Comparison of ENCODE assay signal across 9 mouse cellular contexts in genomic region chr5:143696323-143696722, GRCm38 (mm10). TPM values are rescaled to one million over a fixed set of nuclear protein-coding genes. Genes with fewer than 3 reads are reported as not detected.
DNase-seq lines count a peak whose midpoint lies in the region; ATAC-seq and TF ChIP-seq lines count a peak whose summit lies in the region.
"Had no signal": no experiment of that assay in that cellular context is flagged by ENCODE, and none has a peak within 500 bp of the region (broad histone marks: within the 10 kb centered on the region; RNA-seq: fewer than 3 reads in every experiment).

No protein-coding gene starts in this region.

- H3K27ac ChIP-seq in left cerebral cortex, adult 2 months, result no peak overlapping the region
- no peak overlapping the region for H3K27ac ChIP-seq in MEL (ENCODE audit: control insufficient read depth, low read depth, low read length)
- H3K27ac ChIP-seq in intestine, embryonic 15.5 days, result no peak overlapping the region
- H3K27ac ChIP-seq in heart, embryonic 10.5 days, result no peak overlapping the region

- peaks cover 0 to 3% of the 10 kb centered on the region in 2 experiments; a peak in 2 of 4 replicates for H3K36me3 ChIP-seq in MEL (ENCODE audit: control insufficient read depth in 1 of 2, insufficient read depth in 2 of 2, low read length in 2 of 2)
- H3K36me3 ChIP-seq in intestine, embryonic 15.5 days, result peaks cover 27% of the 10 kb centered on the region
- peaks cover 67% of the 10 kb centered on the region for H3K36me3 ChIP-seq in heart, embryonic 10.5 days

- TF ChIP-seq EP300 in MEL (IDR thresholded peaks at IDR 0.05; ENCODE audit: low read depth in 1 of 2, low read length in 2 of 2), result no peak

- TF ChIP-seq CTCF in left cerebral cortex, adult 2 months (IDR thresholded peaks at IDR 0.05), result peak; percentile 48
- peak in 2 of 3 experiments; percentile 9 to 48; a peak in 3 of 6 replicates for TF ChIP-seq CTCF in MEL (IDR thresholded peaks at IDR 0.05 in 2 of 3, conservative IDR thresholded peaks at IDR 0.05 in 1 of 3; ENCODE audit: control insufficient read depth in 1 of 3, insufficient read depth in 1 of 3, low read depth in 2 of 3, low read length in 3 of 3, poor library complexity in 1 of 3, severe bottlenecking in 1 of 3)

- peak; percentile 19 for TF ChIP-seq RAD21 in MEL (IDR thresholded peaks at IDR 0.05; ENCODE audit: low read depth, low read length)

- no peak overlapping the region for H3K4me2 ChIP-seq in intestine, embryonic 15.5 days (replicated peaks)

- no peaks in the 10 kb centered on the region for H3K9me3 ChIP-seq in MEL (replicated peaks; ENCODE audit: insufficient read depth, low read length)
- H3K9me3 ChIP-seq in intestine, embryonic 15.5 days, result no peaks in the 10 kb centered on the region
- no peaks in the 10 kb centered on the region for H3K9me3 ChIP-seq in heart, embryonic 10.5 days

- no peak overlapping the region for H3K9ac ChIP-seq in MEL (ENCODE audit: control insufficient read depth, low read depth, low read length, poor library complexity, severe bottlenecking)
- no peak overlapping the region for H3K9ac ChIP-seq in intestine, embryonic 15.5 days

- no peaks in the 10 kb centered on the region for H3K79me2 ChIP-seq in MEL (ENCODE audit: control insufficient read depth, insufficient read depth, low read length, poor library complexity)

- 56% methylated on average over 3 of the region's 3 CpGs for WGBS in intestine, embryonic 15.5 days
- 64% methylated on average over 3 of the region's 3 CpGs for WGBS in heart, embryonic 10.5 days

- H3K4me3 ChIP-seq in left cerebral cortex, adult 2 months, result no peak overlapping the region
- H3K4me3 ChIP-seq in MEL (ENCODE audit: control insufficient read depth in 1 of 2, insufficient read depth in 1 of 2, low read depth in 2 of 2, low read length in 2 of 2), result no peak overlapping the region
- no peak overlapping the region for H3K4me3 ChIP-seq in intestine, embryonic 15.5 days (replicated peaks)
- no peak overlapping the region for H3K4me3 ChIP-seq in heart, embryonic 10.5 days

- H3K27me3 ChIP-seq in MEL (ENCODE audit: control insufficient read depth in 1 of 2, insufficient read depth in 2 of 2, low read length in 2 of 2), result no peaks in the 10 kb centered on the region
- H3K27me3 ChIP-seq in intestine, embryonic 15.5 days (replicated peaks), result no peaks in the 10 kb centered on the region
- H3K27me3 ChIP-seq in heart, embryonic 10.5 days (ENCODE audit: insufficient read depth, poor library complexity, severe bottlenecking), result no peaks in the 10 kb centered on the region

- intact Hi-C loops in left cerebral cortex, adult 2 months (cut with DNase I), result loop anchor here (10.0 kb wide), 1 partner anchor 732 kb away; the partner anchor contains the start of gene Fscn1

- no peak for TF ChIP-seq POLR2A in MEL (IDR thresholded peaks at IDR 0.05; ENCODE audit: control insufficient read depth in 1 of 2, insufficient read depth in 1 of 2, low read depth in 1 of 2, low read length in 2 of 2, poor library complexity in 1 of 2)

- DNase-seq in left cerebral cortex, adult 2 months (ENCODE audit: extremely low spot score in 1 of 2, low spot score in 2 of 2), result no peak
- DNase-seq in left cerebral cortex, adult 11 months (ENCODE audit: low spot score), result no peak
- DNase-seq in MEL (ENCODE audit: low read depth, low spot score), result peak; percentile 51
- DNase-seq in mesoderm, embryonic 11.5 days (ENCODE audit: low read depth, low spot score), result peak; percentile 33
- DNase-seq in layer of hippocampus, adult 18-20 months (ENCODE audit: low spot score in 2 of 2), result no peak
- DNase-seq in heart, embryonic 10.5 days (ENCODE audit: low spot score), result no peak
- no peak for DNase-seq in adrenal gland, adult 2 months
- DNase-seq: gastrocnemius, postnatal 10 days had no signal

- peaks cover 3 to 8% of the 10 kb centered on the region in 2 experiments; a peak in 2 of 4 replicates for H3K4me1 ChIP-seq in MEL (ENCODE audit: control insufficient read depth in 1 of 2, insufficient read depth in 2 of 2, low read length in 2 of 2)
- no peaks in the 10 kb centered on the region for H3K4me1 ChIP-seq in intestine, embryonic 15.5 days (replicated peaks)
- H3K4me1 ChIP-seq in heart, embryonic 10.5 days, result peaks cover 3% of the 10 kb centered on the region; the same call in 1 of the 2 replicates

- ATAC-seq in intestine, embryonic 15.5 days, result peak; percentile 61; the same call in 1 of the 2 replicates

TF ChIP-seq in MEL, 35 proteins besides CTCF, POLR2A, EP300 and RAD21:
- peak; percentile 59 for TF ChIP-seq SMC3 (IDR thresholded peaks at IDR 0.05; ENCODE audit: low read depth, low read length)
- TF ChIP-seq KAT2A (conservative IDR thresholded peaks at IDR 0.05; ENCODE audit: low read depth, low read length), result no peak

RNA-seq across cellular contexts. Expression of gene Usp42, which starts 35.8 kb away (rescaled TPM):
- 10 to 100 TPM; 25.2 to 25.4 TPM for total RNA-seq in left cerebral cortex, adult 2 months (2021)
- 7.8 and 8.1 TPM in 2 replicates for total RNA-seq in MEL (2012; rRNA removed)
- 10 to 100 TPM in 1 of 2 experiments, not detected in 1; 18.6 TPM for polyA plus RNA-seq in MEL (2012; ENCODE audit: insufficient read depth in 1 of 2, insufficient read length in 2 of 2, low read depth in 1 of 2, low replicate concordance in 2 of 2, missing spikeins in 1 of 2)
- polyA plus RNA-seq in intestine, embryonic 15.5 days (2015; fragmentation: Nextera tagmentation; extraction: Ambion mirVana), result 14.8 and 15.4 TPM in 2 replicates
- total RNA-seq in layer of hippocampus, adult 18-20 months (2021), result 10 to 100 TPM; 20.7 to 21.3 TPM
- polyA plus RNA-seq in heart, embryonic 10.5 days (2016; fragmentation: Nextera tagmentation; extraction: Ambion mirVana), result 15.7 and 15.9 TPM in 2 replicates
- 10 to 100 TPM; 13.1 to 14.6 TPM for total RNA-seq in adrenal gland, adult 2 months (2021)
- polyA plus RNA-seq in adrenal gland, adult 2 months (2012; rRNA removed), result 6.2 and 6.8 TPM in 2 replicates

Comparison
In these comparisons a context has a peak if more than half of its experiments do, and no peak if none do; other contexts are left out.
1. DNase-seq: peak in MEL (single experiment) and mesoderm, embryonic 11.5 days (single experiment); none in left cerebral cortex, adult 2 months (0 of 2), left cerebral cortex, adult 11 months (single experiment), layer of hippocampus, adult 18-20 months (0 of 2), heart, embryonic 10.5 days (single experiment) and adrenal gland, adult 2 months (single experiment).